16 mouse cellular contexts compared by ENCODE assay signal in genomic region chr11:50233993-50234392, GRCm38 (mm10). TPM values are rescaled to one million over a fixed set of nuclear protein-coding genes. Genes with fewer than 3 reads are reported as not detected.
DNase-seq lines count a peak whose midpoint lies in the region; ATAC-seq and TF ChIP-seq lines count a peak whose summit lies in the region.
"Had no signal": no experiment of that assay in that cellular context is flagged by ENCODE, and none has a peak within 500 bp of the region (broad histone marks: within the 10 kb centered on the region; RNA-seq: fewer than 3 reads in every experiment).

No protein-coding gene starts in this region.

- H3K36me3 ChIP-seq in hindbrain, postnatal 0 days (ENCODE audit: insufficient read depth, low read length), result peaks cover 37% of the 10 kb centered on the region
- H3K36me3 ChIP-seq in hindbrain, embryonic 16.5 days (ENCODE audit: control insufficient read depth, insufficient read depth, low read length), result peaks cover 31% of the 10 kb centered on the region

- H3K4me2 ChIP-seq in hindbrain, postnatal 0 days (ENCODE audit: low read depth, low read length), result no peak overlapping the region
- no peak overlapping the region for H3K4me2 ChIP-seq in hindbrain, embryonic 16.5 days (ENCODE audit: low read length)
- H3K4me2 ChIP-seq: limb, embryonic 15.5 days had no signal

- WGBS in hindbrain, postnatal 0 days, result 85% methylated on average over 11 of the region's 11 CpGs
- 84% methylated on average over 11 of the region's 11 CpGs for whole genome bisulfite sequencing in hindbrain, embryonic 16.5 days

- H3K27me3 ChIP-seq in hindbrain, postnatal 0 days (ENCODE audit: insufficient read depth, low read length), result no peaks in the 10 kb centered on the region
- 0 out of 2 replicates have a peak, but pooled peaks cover 4% of the 10 kb centered on the region for H3K27me3 ChIP-seq in hindbrain, embryonic 16.5 days (replicated peaks; ENCODE audit: control insufficient read depth, insufficient read depth, low read length)
- H3K27me3 ChIP-seq: Patski had no signal

- peak; percentile 32; the same call in 1 of the 2 replicates for TF ChIP-seq CTCF in hindbrain, postnatal 0 days (IDR thresholded peaks at IDR 0.05; ENCODE audit: low read depth)

- no peak overlapping the region for H3K27ac ChIP-seq in hindbrain, postnatal 0 days
- no peak overlapping the region for H3K27ac ChIP-seq in hindbrain, embryonic 16.5 days (ENCODE audit: low read depth, low read length)
- H3K27ac ChIP-seq: limb, embryonic 15.5 days had no signal

- H3K4me3 ChIP-seq in hindbrain, postnatal 0 days (ENCODE audit: low read length), result no peak overlapping the region
- H3K4me3 ChIP-seq in hindbrain, embryonic 16.5 days (ENCODE audit: low read length), result no peak overlapping the region
- H3K4me3 ChIP-seq: limb, embryonic 15.5 days; myocyte had no signal

- DNase-seq in CD4-positive, CD25-positive, alpha-beta regulatory T cell, adult 2 months (ENCODE audit: low read depth, low spot score), result peak; percentile 69
- no peak for DNase-seq in hindbrain, postnatal 0 days (ENCODE audit: low spot score)
- DNase-seq in A20 (ENCODE audit: low read depth, low spot score), result peak; percentile 41
- DNase-seq in induced T-regulatory cell, adult 2 months (ENCODE audit: low read depth), result peak; percentile 58
- DNase-seq in lung, postnatal 25 days (ENCODE audit: low spot score), result no peak
- DNase-seq: gastrocnemius, postnatal 36 days; heart, postnatal 14 days; kidney, adult 18-20 months; retina, postnatal 1 day had no signal

- no peaks in the 10 kb centered on the region for H3K9me3 ChIP-seq in hindbrain, postnatal 0 days (ENCODE audit: low read length)
- no peaks in the 10 kb centered on the region for H3K9me3 ChIP-seq in hindbrain, embryonic 16.5 days (ENCODE audit: control insufficient read depth, low read length)
- H3K9me3 ChIP-seq: limb, embryonic 15.5 days had no signal

- no peak overlapping the region for H3K9ac ChIP-seq in hindbrain, postnatal 0 days (replicated peaks; ENCODE audit: low read length)
- no peak overlapping the region for H3K9ac ChIP-seq in hindbrain, embryonic 16.5 days (ENCODE audit: low read depth, low read length)
- H3K9ac ChIP-seq: limb, embryonic 15.5 days had no signal

- peaks cover 9% of the 10 kb centered on the region for H3K4me1 ChIP-seq in hindbrain, postnatal 0 days (ENCODE audit: insufficient read depth, low read length)
- H3K4me1 ChIP-seq in hindbrain, embryonic 16.5 days (ENCODE audit: control insufficient read depth, insufficient read depth, low read depth, low read length), result peaks cover 24% of the 10 kb centered on the region

- no peak for ATAC-seq in CD4-positive, CD25-positive, alpha-beta regulatory T cell, adult 4 months
- ATAC-seq in hindbrain, postnatal 0 days, result no peak
- ATAC-seq in hindbrain, embryonic 16.5 days, result no peak
- ATAC-seq in erythroid progenitor cell, adult 5-6 weeks (replicated peaks; ENCODE audit: low FRiP score, poor library complexity, severe bottlenecking), result no peak
- ATAC-seq: forebrain, embryonic 14.5 days; Patski had no signal

RNA-seq across cellular contexts. Expression of gene Ltc4s, which starts 4.4 kb away (rescaled TPM):
- not detected for polyA plus RNA-seq in CD4-positive, CD25-positive, alpha-beta regulatory T cell, adult 4 months (2017; shearing (Covaris generic))
- total RNA-seq in hindbrain, postnatal 0 days (2014; rRNA removed), result 4.0 and 6.8 TPM in 2 replicates
- 5.9 and 7.1 TPM in 2 replicates for polyA plus RNA-seq in hindbrain, postnatal 0 days (2015; fragmentation: Nextera tagmentation; extraction: Ambion mirVana)
- 2.2 and 3.4 TPM in 2 replicates for polyA plus RNA-seq in hindbrain, embryonic 16.5 days (2015; fragmentation: Nextera tagmentation; extraction: Ambion mirVana)
- total RNA-seq in erythroid progenitor cell, adult 5-6 weeks (2015; ENCODE audit: low replicate concordance), result 3.2 TPM in 1 of 2 replicates, not detected in the other
- total RNA-seq in erythroid progenitor cell, adult 5-6 weeks (2017; ENCODE audit: low replicate concordance), result 0.77 TPM in 1 of 2 replicates, not detected in the other
- polyA plus RNA-seq: Patski had no signal

RNA-seq across cellular contexts. Expression of gene Mgat4b, which starts 23.3 kb away (rescaled TPM):
- 1 to 10 TPM; 1.1 to 1.7 TPM for polyA plus RNA-seq in CD4-positive, CD25-positive, alpha-beta regulatory T cell, adult 4 months (2017; shearing (Covaris generic))
- 108 and 134 TPM in 2 replicates for total RNA-seq in hindbrain, postnatal 0 days (2014; rRNA removed)
- polyA plus RNA-seq in hindbrain, postnatal 0 days (2015; fragmentation: Nextera tagmentation; extraction: Ambion mirVana), result 67.8 and 74.6 TPM in 2 replicates
- polyA plus RNA-seq in hindbrain, embryonic 16.5 days (2015; fragmentation: Nextera tagmentation; extraction: Ambion mirVana), result 15.6 and 30.9 TPM in 2 replicates
- 26.8 and 48.7 TPM in 2 replicates for total RNA-seq in erythroid progenitor cell, adult 5-6 weeks (2015; ENCODE audit: low replicate concordance)
- 38.2 and 40.9 TPM in 2 replicates for total RNA-seq in erythroid progenitor cell, adult 5-6 weeks (2017; ENCODE audit: low replicate concordance)

RNA-seq across cellular contexts. Expression of gene Sqstm1, which starts 23.4 kb away (rescaled TPM):
- polyA plus RNA-seq in CD4-positive, CD25-positive, alpha-beta regulatory T cell, adult 4 months (2017; shearing (Covaris generic)), result 10 to 100 TPM; 74.8 to 88.4 TPM
- 289 and 299 TPM in 2 replicates for total RNA-seq in hindbrain, postnatal 0 days (2014; rRNA removed)
- 412 and 450 TPM in 2 replicates for polyA plus RNA-seq in hindbrain, postnatal 0 days (2015; fragmentation: Nextera tagmentation; extraction: Ambion mirVana)
- polyA plus RNA-seq in hindbrain, embryonic 16.5 days (2015; fragmentation: Nextera tagmentation; extraction: Ambion mirVana), result 448 and 480 TPM in 2 replicates
- total RNA-seq in erythroid progenitor cell, adult 5-6 weeks (2015; ENCODE audit: low replicate concordance), result 28.5 and 36.4 TPM in 2 replicates
- 179 and 213 TPM in 2 replicates for total RNA-seq in erythroid progenitor cell, adult 5-6 weeks (2017; ENCODE audit: low replicate concordance)

RNA-seq across cellular contexts. Expression of gene Maml1, which starts 58.1 kb away (rescaled TPM):
- polyA plus RNA-seq in CD4-positive, CD25-positive, alpha-beta regulatory T cell, adult 4 months (2017; shearing (Covaris generic)), result 1 to 10 TPM; 3.9 to 6.4 TPM
- total RNA-seq in hindbrain, postnatal 0 days (2014; rRNA removed), result 11.6 and 13.9 TPM in 2 replicates
- 1.6 and 1.8 TPM in 2 replicates for polyA plus RNA-seq in hindbrain, postnatal 0 days (2015; fragmentation: Nextera tagmentation; extraction: Ambion mirVana)
- polyA plus RNA-seq in hindbrain, embryonic 16.5 days (2015; fragmentation: Nextera tagmentation; extraction: Ambion mirVana), result 1.9 and 2.3 TPM in 2 replicates
- total RNA-seq in erythroid progenitor cell, adult 5-6 weeks (2015; ENCODE audit: low replicate concordance), result 8.0 and 9.0 TPM in 2 replicates
- 4.5 and 5.1 TPM in 2 replicates for total RNA-seq in erythroid progenitor cell, adult 5-6 weeks (2017; ENCODE audit: low replicate concordance)

RNA-seq across cellular contexts. Expression of gene Mrnip, which starts 59.7 kb away (rescaled TPM):
- 10 to 100 TPM in 1 of 2 experiments, 1 to 10 TPM in 1; 7.9 to 11.7 TPM for polyA plus RNA-seq in CD4-positive, CD25-positive, alpha-beta regulatory T cell, adult 4 months (2017; shearing (Covaris generic))
- total RNA-seq in hindbrain, postnatal 0 days (2014; rRNA removed), result 40.8 and 44.2 TPM in 2 replicates
- 33.5 and 34.0 TPM in 2 replicates for polyA plus RNA-seq in hindbrain, postnatal 0 days (2015; fragmentation: Nextera tagmentation; extraction: Ambion mirVana)
- 33.2 and 39.1 TPM in 2 replicates for polyA plus RNA-seq in hindbrain, embryonic 16.5 days (2015; fragmentation: Nextera tagmentation; extraction: Ambion mirVana)
- 2.5 and 6.1 TPM in 2 replicates for total RNA-seq in erythroid progenitor cell, adult 5-6 weeks (2015; ENCODE audit: low replicate concordance)
- 0.51 TPM in 1 of 2 replicates, not detected in the other for total RNA-seq in erythroid progenitor cell, adult 5-6 weeks (2017; ENCODE audit: low replicate concordance)

Comparison
In these comparisons a context has a peak if more than half of its experiments do, and no peak if none do; other contexts are left out.
1. DNase-seq: peak in CD4-positive, CD25-positive, alpha-beta regulatory T cell, adult 2 months (single experiment), A20 (single experiment) and induced T-regulatory cell, adult 2 months (single experiment); none in hindbrain, postnatal 0 days (single experiment) and lung, postnatal 25 days (single experiment).